Mouse (Mus musculus): ENCODE data around the gene Etfbkmt. TPM values are rescaled to one million over a fixed set of nuclear protein-coding genes. Genes with fewer than 3 reads are reported as not detected.
"Not testable (repeated sequence)": the region's sequence is repeated elsewhere in the genome, so short reads cannot be mapped to it uniquely, and the experiment has no call there.

The Etfbkmt gene
- polyA plus RNA-seq, 1 experiment = 24.5 TPM

- H3K27me3 ChIP-seq (ENCODE audit: control insufficient read depth, insufficient read depth, low read length, poor library complexity, severe bottlenecking) = no peaks in the 10 kb centered on the region
- peaks cover 8% of the 10 kb centered on the region for H3K36me3 ChIP-seq (ENCODE audit: control insufficient read depth, insufficient read depth, low read length, poor library complexity, severe bottlenecking)
- H3K9me3 ChIP-seq (replicated peaks; ENCODE audit: control insufficient read depth, insufficient read depth, low read length, poor library complexity, severe bottlenecking) = no peaks in the 10 kb centered on the region
- H3K27ac ChIP-seq (ENCODE audit: insufficient read depth, low read length) = no peak overlapping the region
- H3K4me3 ChIP-seq (ENCODE audit: low read depth, low read length) = no peak overlapping the region
- no peaks in the 10 kb centered on the region for H3K4me1 ChIP-seq (ENCODE audit: control insufficient read depth, insufficient read depth, low read length)
- no peak overlapping the region for H3K9ac ChIP-seq (ENCODE audit: low read depth, poor library complexity, severe bottlenecking)
- TF ChIP-seq EP300 (IDR thresholded peaks at IDR 0.05; ENCODE audit: insufficient read depth, low read depth, low read length) = no peak
- TF ChIP-seq POLR2A (IDR thresholded peaks at IDR 0.05; ENCODE audit: insufficient read depth, low read length) = no peak
- TF ChIP-seq CTCF (IDR thresholded peaks at IDR 0.05; ENCODE audit: low read depth, low read length) = no peak
Measured at GRCm38 (mm10) chr6:149167672-149168071, 28.0 kb downstream of the Etfbkmt start.

- H3K27me3 ChIP-seq (ENCODE audit: control insufficient read depth, insufficient read depth, low read length, poor library complexity, severe bottlenecking) = no peaks in the 10 kb centered on the region
- H3K4me3 ChIP-seq (ENCODE audit: low read depth, low read length) = no peak overlapping the region
- H3K4me1 ChIP-seq (ENCODE audit: control insufficient read depth, insufficient read depth, low read length) = no peaks in the 10 kb centered on the region
- H3K9me3 ChIP-seq (replicated peaks; ENCODE audit: control insufficient read depth, insufficient read depth, low read length, poor library complexity, severe bottlenecking) = no peaks in the 10 kb centered on the region
- H3K27ac ChIP-seq (ENCODE audit: insufficient read depth, low read length) = no peak overlapping the region
- no peak for TF ChIP-seq CTCF (IDR thresholded peaks at IDR 0.05; ENCODE audit: low read depth, low read length)
- TF ChIP-seq EP300 (IDR thresholded peaks at IDR 0.05; ENCODE audit: insufficient read depth, low read depth, low read length) = no peak
- no peak for TF ChIP-seq POLR2A (IDR thresholded peaks at IDR 0.05; ENCODE audit: insufficient read depth, low read length)
- H3K36me3 ChIP-seq (ENCODE audit: control insufficient read depth, insufficient read depth, low read length, poor library complexity, severe bottlenecking) = peaks cover 8% of the 10 kb centered on the region
- no peak overlapping the region for H3K9ac ChIP-seq (ENCODE audit: low read depth, poor library complexity, severe bottlenecking)
Measured at GRCm38 (mm10) chr6:149168436-149168835, 28.8 kb downstream of the Etfbkmt start.

DNA sequence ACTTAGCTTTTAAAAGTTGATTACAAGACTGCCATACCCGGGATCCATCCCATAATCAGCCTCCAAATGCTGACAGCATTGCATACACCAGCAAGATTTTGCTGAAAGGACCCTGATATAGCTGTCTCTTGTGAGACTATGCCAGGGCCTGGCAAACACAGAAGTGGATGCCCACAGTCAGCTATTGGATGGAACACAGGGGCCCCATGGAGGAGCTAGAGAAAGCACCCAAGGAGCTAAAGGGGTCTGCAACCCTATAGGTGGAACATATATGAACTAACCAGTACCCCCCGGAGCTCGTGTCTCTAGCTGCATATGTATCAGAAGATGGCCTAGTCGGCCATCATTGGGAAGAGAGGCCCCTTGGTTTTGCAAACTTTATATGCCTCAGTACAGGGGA is 30.3 kb downstream of the Etfbkmt start:
- H3K9ac ChIP-seq (ENCODE audit: low read depth, poor library complexity, severe bottlenecking); H3K4me1 ChIP-seq (ENCODE audit: control insufficient read depth, insufficient read depth, low read length); H3K27ac ChIP-seq (ENCODE audit: insufficient read depth, low read length); H3K36me3 ChIP-seq (ENCODE audit: control insufficient read depth, insufficient read depth, low read length, poor library complexity, severe bottlenecking); H3K27me3 ChIP-seq (ENCODE audit: control insufficient read depth, insufficient read depth, low read length, poor library complexity, severe bottlenecking); H3K9me3 ChIP-seq (replicated peaks; ENCODE audit: control insufficient read depth, insufficient read depth, low read length, poor library complexity, severe bottlenecking); H3K4me3 ChIP-seq (ENCODE audit: low read depth, low read length): not testable (repeated sequence)

- TF ChIP-seq CTCF (IDR thresholded peaks at IDR 0.05; ENCODE audit: low read depth, low read length) (no peak), EP300 (IDR thresholded peaks at IDR 0.05; ENCODE audit: insufficient read depth, low read depth, low read length) (no peak), POLR2A (IDR thresholded peaks at IDR 0.05; ENCODE audit: insufficient read depth, low read length) (no peak)
- no peak overlapping the region for H3K27ac ChIP-seq (ENCODE audit: insufficient read depth, low read length)
- no peaks in the 10 kb centered on the region for H3K9me3 ChIP-seq (replicated peaks; ENCODE audit: control insufficient read depth, insufficient read depth, low read length, poor library complexity, severe bottlenecking)
- no peak overlapping the region for H3K9ac ChIP-seq (ENCODE audit: low read depth, poor library complexity, severe bottlenecking)
- H3K4me1 ChIP-seq (ENCODE audit: control insufficient read depth, insufficient read depth, low read length) = no peaks in the 10 kb centered on the region
- H3K27me3 ChIP-seq (ENCODE audit: control insufficient read depth, insufficient read depth, low read length, poor library complexity, severe bottlenecking) = no peaks in the 10 kb centered on the region
- H3K4me3 ChIP-seq (ENCODE audit: low read depth, low read length) = no peak overlapping the region
- peaks cover 9% of the 10 kb centered on the region for H3K36me3 ChIP-seq (ENCODE audit: control insufficient read depth, insufficient read depth, low read length, poor library complexity, severe bottlenecking)
Measured at GRCm38 (mm10) chr6:149173831-149174625, 34.4 kb downstream of the Etfbkmt start.

DNA sequence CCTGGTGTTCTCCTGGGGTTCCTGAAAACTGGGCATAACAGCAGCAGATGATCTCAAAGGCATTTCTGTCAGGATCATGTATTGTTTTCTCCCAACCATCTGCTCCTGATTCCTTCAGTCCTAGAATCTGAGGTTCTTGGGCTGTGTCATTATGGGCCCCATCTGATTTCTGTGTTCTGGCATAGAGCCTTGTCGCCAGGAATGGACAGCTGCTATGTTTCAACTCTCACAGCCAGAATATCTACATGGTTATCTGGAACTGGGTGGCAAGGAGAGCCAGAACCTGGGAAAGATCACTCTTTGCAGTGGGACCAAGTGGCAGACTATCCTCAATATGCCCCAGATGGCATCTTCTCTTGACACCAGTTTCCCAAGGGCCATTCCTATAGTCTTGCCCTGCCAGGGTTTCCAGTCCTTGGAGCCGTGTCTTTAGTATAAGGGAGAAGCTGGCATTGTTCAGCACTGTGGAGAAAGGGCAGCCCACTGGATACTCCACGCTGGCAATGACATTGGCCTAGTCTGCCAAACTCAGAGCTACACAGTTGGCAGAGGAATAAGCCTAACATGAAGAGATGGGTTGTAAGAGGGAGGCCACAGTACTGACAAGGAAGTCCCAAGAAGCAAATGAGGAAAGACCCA is 35.4 kb downstream of the Etfbkmt start:
- H3K4me1 ChIP-seq (ENCODE audit: control insufficient read depth, insufficient read depth, low read length) = no peaks in the 10 kb centered on the region
- no peak overlapping the region for H3K27ac ChIP-seq (ENCODE audit: insufficient read depth, low read length)
- peaks cover 14% of the 10 kb centered on the region for H3K36me3 ChIP-seq (ENCODE audit: control insufficient read depth, insufficient read depth, low read length, poor library complexity, severe bottlenecking)
- no peaks in the 10 kb centered on the region for H3K27me3 ChIP-seq (ENCODE audit: control insufficient read depth, insufficient read depth, low read length, poor library complexity, severe bottlenecking)
- TF ChIP-seq CTCF (IDR thresholded peaks at IDR 0.05; ENCODE audit: low read depth, low read length) (no peak), EP300 (IDR thresholded peaks at IDR 0.05; ENCODE audit: insufficient read depth, low read depth, low read length) (no peak), POLR2A (IDR thresholded peaks at IDR 0.05; ENCODE audit: insufficient read depth, low read length) (no peak)
- H3K9me3 ChIP-seq (replicated peaks; ENCODE audit: control insufficient read depth, insufficient read depth, low read length, poor library complexity, severe bottlenecking) = no peaks in the 10 kb centered on the region
- no peak overlapping the region for H3K4me3 ChIP-seq (ENCODE audit: low read depth, low read length)
- H3K9ac ChIP-seq (ENCODE audit: low read depth, poor library complexity, severe bottlenecking) = no peak overlapping the region

DNA sequence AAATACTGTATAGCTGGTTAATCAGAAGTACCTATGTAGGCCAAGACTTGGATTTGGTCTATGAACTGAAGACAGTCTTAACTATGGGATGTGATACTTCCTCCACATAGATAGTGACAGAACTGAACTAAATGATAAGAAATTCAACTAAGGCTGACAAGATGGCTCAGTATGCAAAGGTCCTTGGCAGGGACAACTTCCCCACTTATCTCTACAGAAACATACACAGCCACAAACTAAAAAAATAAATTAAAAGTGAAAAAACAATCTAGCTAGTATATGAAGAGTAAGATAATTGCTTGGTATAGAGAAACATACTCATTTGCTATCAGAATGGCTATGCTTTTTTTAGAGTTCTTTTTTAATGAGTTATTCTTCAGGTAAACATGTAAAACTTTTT is 39.4 kb downstream of the Etfbkmt start:
- Histone ChIP-seq H3K4me3 (ENCODE audit: low read depth, low read length) (no peak overlapping the region), H3K9me3 (replicated peaks; ENCODE audit: control insufficient read depth, insufficient read depth, low read length, poor library complexity, severe bottlenecking) (peaks cover 16% of the 10 kb centered on the region), H3K9ac (ENCODE audit: low read depth, poor library complexity, severe bottlenecking) (no peak overlapping the region), H3K36me3 (ENCODE audit: control insufficient read depth, insufficient read depth, low read length, poor library complexity, severe bottlenecking) (peaks cover 38% of the 10 kb centered on the region), H3K27me3 (ENCODE audit: control insufficient read depth, insufficient read depth, low read length, poor library complexity, severe bottlenecking) (no peaks in the 10 kb centered on the region), H3K27ac (ENCODE audit: insufficient read depth, low read length) (no peak overlapping the region), H3K4me1 (ENCODE audit: control insufficient read depth, insufficient read depth, low read length) (no peaks in the 10 kb centered on the region)
- TF ChIP-seq CTCF (IDR thresholded peaks at IDR 0.05; ENCODE audit: low read depth, low read length) (no peak), POLR2A (IDR thresholded peaks at IDR 0.05; ENCODE audit: insufficient read depth, low read length) (no peak), EP300 (IDR thresholded peaks at IDR 0.05; ENCODE audit: insufficient read depth, low read depth, low read length) (no peak)
